Mouse (Mus musculus) gastrocnemius, adult 8-10 months (tissue): ENCODE results near the gene Ptpn18. TPM values are rescaled to one million over a fixed set of nuclear protein-coding genes. Genes with fewer than 3 reads are reported as not detected.
"Not testable (repeated sequence)": the region's sequence is repeated elsewhere in the genome, so short reads cannot be mapped to it uniquely, and the experiment has no call there.

Experiments
- DNase-seq, 2 experiments: peaks; one replicate each; pipeline ENCODE4 v3.0.0; 2022; ENCODE audit warnings: low spot score in 2 of 2
- microRNA-seq: library from miRNA; unstranded; fragments of <30 nt; microRNA quantifications from one replicate; pipeline ENCODE4 v1.2.0, GENCODE M21; 2022
- total RNA-seq, 4 experiments: library from RNA; stranded (reverse); gene quantifications; 2 replicates each; pipeline ENCODE4 v1.2.4; 2022

The Ptpn18 gene
- total RNA-seq, 4 experiments from 2014 or later, result 0.73 to 3.7 (median 1.8) TPM

- no peak for DNase-seq
Measured at GRCm38 (mm10) chr1:34513068-34513467, 53.5 kb downstream of the Ptpn18 start.

- no peak for DNase-seq
Measured at GRCm38 (mm10) chr1:34516595-34516994, 57.0 kb downstream of the Ptpn18 start.

- not testable (repeated sequence) for DNase-seq
Measured at GRCm38 (mm10) chr1:34517297-34517696, 57.7 kb downstream of the Ptpn18 start.

DNA sequence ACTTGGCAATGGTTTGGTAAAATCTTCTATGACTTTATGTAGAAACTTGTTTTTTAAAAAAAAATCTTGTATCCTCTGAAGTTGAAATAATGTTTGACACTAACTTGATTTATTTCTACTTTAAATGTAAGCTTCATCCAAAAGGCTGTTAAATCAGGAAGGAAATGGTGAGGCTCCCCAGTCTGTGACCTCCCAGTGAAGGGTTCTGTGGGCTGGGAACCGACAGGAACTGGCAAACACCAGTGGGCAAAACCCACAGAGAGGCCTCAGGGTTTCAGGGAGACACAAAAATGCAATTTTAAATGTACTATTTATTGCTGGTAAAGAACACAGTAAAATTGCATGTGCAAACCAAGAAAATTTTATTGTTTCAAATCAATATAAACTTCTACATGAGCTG lies 58.2 kb downstream of the Ptpn18 start:
- DNase-seq, result not testable (repeated sequence)

GRCm38 (mm10) chr1:34518259-34518658 lies 58.7 kb downstream of the Ptpn18 start:
- no peak for DNase-seq

DNA sequence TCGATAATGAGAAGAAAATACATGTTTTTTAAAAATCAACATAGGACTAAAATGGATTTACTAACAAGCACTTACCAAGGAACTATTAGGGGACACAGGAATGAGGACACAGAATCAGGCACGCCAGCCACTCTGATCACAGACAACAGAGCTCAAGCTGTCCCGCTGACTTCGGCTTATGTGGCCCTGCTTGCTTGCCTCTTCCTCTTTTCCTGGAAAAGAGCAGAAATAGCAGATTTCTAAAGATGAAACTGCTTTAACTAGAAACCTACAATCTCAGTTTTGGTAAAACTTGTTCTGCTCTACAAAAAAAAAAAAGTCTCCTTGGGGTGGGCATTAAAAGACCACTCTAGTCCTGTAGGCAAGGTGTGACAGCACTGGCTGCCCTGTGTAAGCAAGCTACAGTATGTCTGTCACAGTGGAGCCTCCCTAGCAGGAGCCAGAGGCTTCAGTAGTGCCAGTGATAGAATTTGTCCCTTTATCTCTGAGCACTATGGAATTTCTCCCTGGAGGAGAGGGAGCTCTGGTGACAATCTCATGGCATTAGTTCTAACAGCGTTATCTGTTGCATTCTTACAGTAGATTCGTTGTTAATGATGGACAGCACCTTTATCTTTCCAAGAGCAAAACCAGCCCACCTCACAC lies 62.8 kb downstream of the Ptpn18 start:
- no peak for DNase-seq

DNA sequence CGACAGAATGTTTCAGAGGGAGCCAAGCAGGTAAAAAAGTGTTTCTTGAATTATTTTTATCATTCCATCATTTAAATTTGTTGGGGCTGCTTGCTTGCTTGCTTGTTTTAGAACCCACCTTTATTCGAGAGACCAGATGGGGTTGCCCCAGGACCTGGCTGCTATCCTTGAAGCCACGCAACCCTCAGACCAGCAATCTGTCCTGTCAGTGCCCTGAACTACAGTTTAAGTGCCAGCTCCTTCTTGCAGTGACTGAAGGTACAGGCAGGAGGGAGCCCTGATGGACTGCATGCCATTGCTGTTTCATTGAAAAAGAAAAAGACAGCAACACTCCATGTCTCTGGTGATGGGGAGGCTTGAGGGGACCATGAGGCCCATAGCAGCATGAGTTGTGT lies 63.3 kb downstream of the Ptpn18 start:
- DNase-seq, result no peak

GRCm38 (mm10) chr1:34523647-34524046 lies 64.1 kb downstream of the Ptpn18 start:
- DNase-seq, result no peak

Small RNA genes within 50 kb of the gene (microRNA-seq; reads per million reads assigned to microRNA genes)
- gene Mir5103, result not detected

Other genes with a start within 250 kb of the Ptpn18 start
- gene Ccdc115, start 20.1 kb upstream of the Ptpn18 start, total RNA-seq, result 10 to 100 TPM; 10.7 to 14.9 (median 13.7) TPM
- 10 to 100 TPM in 3 of 4 experiments, 1 to 10 TPM in 1; 9.4 to 13.2 (median 11.3) TPM for gene Imp4, start 19.9 kb upstream of the Ptpn18 start, total RNA-seq
- not detected for gene Prss39, start 38.6 kb downstream of the Ptpn18 start, total RNA-seq
- not detected for gene Cfc1, start 75.9 kb downstream of the Ptpn18 start, total RNA-seq
- not detected for gene Prss40, start 101.2 kb downstream of the Ptpn18 start, total RNA-seq
- gene Amer3, start 119.9 kb downstream of the Ptpn18 start, total RNA-seq, result not detected